Mouse (Mus musculus) liver, adult (tissue): Measurements from ENCODE around the gene Agl.

Experiments
- GATA4 ChIP-seq: IDR thresholded peaks from 2 replicates; pipeline ENCODE4 v1.6.1; 2014; ENCODE audit warnings: mild to moderate bottlenecking, low read length; ENCODE audit not compliant: insufficient replicate concordance

The Agl gene

DNA sequence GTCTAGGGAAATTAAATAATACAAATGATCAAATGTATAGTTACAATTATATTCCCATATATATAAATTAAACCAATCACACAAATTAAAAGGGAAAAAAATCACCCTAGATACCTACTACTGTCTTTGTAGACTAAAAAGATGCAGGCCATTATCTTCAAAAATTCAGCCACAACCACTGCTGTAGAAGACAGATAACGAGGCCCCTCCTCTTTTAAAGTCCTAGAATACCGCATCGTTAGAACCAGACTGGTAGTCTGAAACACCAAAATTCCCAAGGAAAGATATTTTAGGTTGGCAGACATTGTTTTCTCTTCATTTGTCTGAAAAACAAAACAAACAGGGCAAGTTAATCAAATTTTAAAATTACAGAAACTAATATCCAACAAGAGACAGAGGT lies 113.7 kb downstream of the Agl start:
- no peak for TF ChIP-seq GATA4
